Mouse (Mus musculus) erythroblast, adult 5-6 weeks (primary cell): Measurements from ENCODE around the gene Rab40c. TPM values are rescaled to one million over a fixed set of nuclear protein-coding genes. Genes with fewer than 3 reads are reported as not detected.

ENCODE experiments used
- ATAC-seq: replicated peaks from 2 replicates; pipeline ENCODE4 v1.8.0; 2016; ENCODE audit warnings: moderate number of reproducible peaks, mild to moderate bottlenecking, moderate TSS enrichment, inconsistent platforms; ENCODE audit not compliant: poor library complexity, low FRiP score, severe bottlenecking
- total RNA-seq, 2 experiments: library from RNA; stranded (forward) in 1 of 2; stranded (reverse) in 1 of 2; fragments of 150-400 nt in 1 of 2; fragments of 200-764, 138-1000 nt in 1 of 2; gene quantifications; 2 replicates each; pipeline versions ENCODE4 v1.2.3 to v1.2.4; 2015 to 2017; ENCODE audit warnings: low replicate concordance in 2 of 2

Rab40c gene
- total RNA-seq, 2 experiments from 2014 or later = 1.2 to 2.3 TPM

DNA sequence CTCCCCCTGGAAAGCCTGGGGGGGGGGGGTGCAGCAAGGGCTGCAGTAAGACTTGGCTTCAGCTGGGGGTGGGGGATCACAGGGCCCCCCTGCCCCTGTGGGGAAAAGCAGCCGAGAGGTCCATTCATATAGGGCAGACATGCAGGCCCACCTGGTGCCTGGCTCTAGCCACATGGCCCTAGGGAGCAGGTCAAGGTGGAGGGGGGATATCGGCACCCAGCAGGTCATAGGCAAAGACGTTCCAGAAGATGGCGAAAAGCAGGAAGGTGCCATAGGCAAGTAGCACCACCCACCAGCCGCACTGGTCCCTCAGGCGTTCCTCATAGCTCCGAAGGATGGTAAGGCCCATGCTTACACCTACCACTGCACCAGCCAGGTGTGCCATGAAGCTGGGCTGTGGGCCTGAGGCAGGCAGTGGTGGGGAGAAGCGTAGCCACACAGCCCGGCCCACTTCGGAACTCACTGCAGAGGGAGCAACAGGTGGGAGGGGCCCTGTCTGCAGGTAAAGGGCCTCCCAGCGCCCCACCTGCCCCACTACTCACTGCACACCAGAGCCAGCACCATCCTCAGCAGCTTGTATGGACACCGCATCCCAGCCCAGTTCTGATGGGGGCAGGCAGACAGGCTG lies 84.8 kb downstream of the Rab40c start:
- ATAC-seq = no peak

DNA sequence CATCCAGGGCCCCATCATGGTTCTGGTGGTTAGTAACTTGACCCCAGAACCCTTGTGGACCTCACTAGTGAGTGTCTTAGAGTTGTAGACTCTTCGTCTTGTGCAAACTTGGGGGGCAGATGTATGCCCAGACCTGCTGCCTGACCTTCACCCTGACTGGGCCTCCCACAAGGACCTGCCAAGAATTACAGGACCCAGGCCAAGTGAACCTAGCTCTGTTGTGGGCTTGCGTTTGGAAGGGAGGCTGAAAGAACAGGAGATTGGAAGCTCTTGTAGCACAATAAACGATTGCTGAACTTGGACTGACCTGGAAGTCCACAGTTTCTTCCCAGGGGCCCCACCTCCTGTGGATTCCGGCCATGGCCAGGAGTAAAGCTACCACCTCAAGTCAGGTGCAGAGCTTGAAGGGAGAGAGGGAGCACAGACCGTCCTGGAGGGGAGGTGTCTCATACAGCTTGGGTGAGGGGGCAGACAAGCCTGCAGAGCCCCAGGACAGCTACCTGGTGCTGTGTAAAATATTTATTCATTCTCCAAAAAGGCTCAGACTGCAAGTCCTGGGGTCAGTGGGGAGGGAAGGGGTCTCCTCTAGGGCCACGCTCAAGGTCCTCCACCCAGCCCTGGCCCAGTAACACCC lies 85.4 kb downstream of the Rab40c start:
- ATAC-seq = no peak

DNA sequence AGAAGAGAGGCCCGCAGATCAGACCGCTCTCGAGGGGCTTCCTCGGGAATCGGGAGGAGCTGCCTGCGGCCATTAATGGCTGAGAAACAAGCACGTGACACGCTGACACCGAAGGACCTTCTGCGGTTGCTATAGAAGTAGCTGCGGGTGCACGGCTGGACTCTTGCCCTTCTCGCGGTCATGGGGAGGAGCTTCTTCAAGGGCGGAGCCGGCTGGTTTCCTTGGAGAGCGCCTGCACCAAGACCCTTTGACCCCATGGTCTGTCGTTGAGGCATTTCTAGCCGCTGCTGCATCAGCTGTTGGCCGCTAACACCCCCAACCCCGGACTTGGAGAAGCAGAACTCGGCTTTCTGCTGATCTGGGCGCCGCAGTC lies 86.2 kb downstream of the Rab40c start, which contains the start of gene Stub1:
Gene Stub1 (minus strand): TSS at position 114 of the 373 bp plus-strand sequence.
- peak; percentile 62 for ATAC-seq

DNA sequence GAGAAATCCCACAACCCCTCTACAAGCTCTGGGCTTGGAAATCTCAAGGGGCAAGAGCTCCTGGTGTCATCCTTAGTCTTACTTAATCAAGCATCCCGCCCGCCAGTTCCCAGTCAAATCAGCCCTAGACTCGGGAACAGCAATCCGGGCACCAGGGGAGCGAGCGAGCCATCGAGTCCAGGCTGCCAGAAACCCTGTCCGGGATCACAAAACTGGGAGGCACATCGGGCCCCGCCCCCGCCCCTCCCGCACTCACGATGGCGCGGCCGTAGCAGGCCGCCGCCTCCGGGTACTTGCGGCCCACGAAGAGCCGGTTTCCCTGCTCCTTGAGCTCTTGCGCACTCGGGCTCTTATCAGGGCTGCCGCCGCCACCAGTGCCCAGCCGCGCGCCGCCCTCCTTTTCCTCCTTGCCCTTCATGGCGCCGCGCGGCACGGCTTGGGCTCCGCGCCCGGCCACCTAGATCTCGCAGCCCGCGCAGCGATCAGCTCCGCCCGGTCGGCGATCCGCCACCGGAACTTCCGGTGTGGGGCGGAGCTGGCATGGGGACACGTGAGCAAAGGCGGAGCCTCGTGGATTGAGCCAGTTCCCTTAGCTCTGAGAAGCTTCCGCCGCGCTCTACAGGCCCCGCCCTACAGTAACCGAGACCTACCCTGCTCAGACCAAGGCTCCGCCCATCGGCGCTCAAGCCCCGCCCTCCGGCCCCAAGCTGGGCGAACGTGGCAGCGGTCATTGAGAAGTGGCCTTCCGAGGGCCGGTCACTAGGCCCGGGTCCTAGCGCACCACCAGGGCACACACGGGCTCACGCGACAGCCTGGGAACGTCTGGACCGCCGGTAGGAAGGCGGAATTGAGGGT lies 86.9 kb downstream of the Rab40c start:
- peak; percentile 80 for ATAC-seq

Other genes starting within 250 kb of the Rab40c start
Only the 30 nearest of the 32 such genes appear.
- gene Gng13, start 202.6 kb downstream of the Rab40c start, total RNA-seq (2015; ENCODE audit: low replicate concordance) = not detected in 2 replicates
- gene Gng13, start 202.6 kb downstream of the Rab40c start, total RNA-seq (2017; ENCODE audit: low replicate concordance) = 0.70 TPM in 1 of 2 replicates, not detected in the other
- 7.7 and 8.6 TPM in 2 replicates for gene Chtf18, start 192.3 kb downstream of the Rab40c start, total RNA-seq (2015; ENCODE audit: low replicate concordance)
- gene Chtf18, start 192.3 kb downstream of the Rab40c start, total RNA-seq (2017; ENCODE audit: low replicate concordance) = 7.6 and 11.8 TPM in 2 replicates
- gene Rpusd1, start 192.1 kb downstream of the Rab40c start, total RNA-seq (2015; ENCODE audit: low replicate concordance) = 4.2 and 6.5 TPM in 2 replicates
- gene Rpusd1, start 192.1 kb downstream of the Rab40c start, total RNA-seq (2017; ENCODE audit: low replicate concordance) = 1.4 TPM in 2 replicates
- gene Mslnl, start 183.7 kb downstream of the Rab40c start, total RNA-seq (2015; ENCODE audit: low replicate concordance) = not detected in 2 replicates
- not detected in 2 replicates for gene Mslnl, start 183.7 kb downstream of the Rab40c start, total RNA-seq (2017; ENCODE audit: low replicate concordance)
- gene Msln, start 165.3 kb downstream of the Rab40c start, total RNA-seq (2015; ENCODE audit: low replicate concordance) = not detected in 2 replicates
- not detected in 2 replicates for gene Msln, start 165.3 kb downstream of the Rab40c start, total RNA-seq (2017; ENCODE audit: low replicate concordance)
- gene Narfl, start 146.0 kb downstream of the Rab40c start, total RNA-seq (2015; ENCODE audit: low replicate concordance) = 3.5 and 5.9 TPM in 2 replicates
- gene Narfl, start 146.0 kb downstream of the Rab40c start, total RNA-seq (2017; ENCODE audit: low replicate concordance) = 6.2 and 7.8 TPM in 2 replicates
- gene Haghl, start 134.1 kb downstream of the Rab40c start, total RNA-seq (2015; ENCODE audit: low replicate concordance) = 2.9 TPM in 1 of 2 replicates, not detected in the other
- gene Haghl, start 134.1 kb downstream of the Rab40c start, total RNA-seq (2017; ENCODE audit: low replicate concordance) = 1.9 and 3.1 TPM in 2 replicates
- gene Ccdc78, start 133.1 kb downstream of the Rab40c start, total RNA-seq (2015; ENCODE audit: low replicate concordance) = not detected in 2 replicates
- gene Ccdc78, start 133.1 kb downstream of the Rab40c start, total RNA-seq (2017; ENCODE audit: low replicate concordance) = not detected in 2 replicates
- 14.8 and 24.9 TPM in 2 replicates for gene Fam173a, start 126.8 kb downstream of the Rab40c start, total RNA-seq (2015; ENCODE audit: low replicate concordance)
- gene Fam173a, start 126.8 kb downstream of the Rab40c start, total RNA-seq (2017; ENCODE audit: low replicate concordance) = 7.7 and 9.6 TPM in 2 replicates
- gene AC134908.4, start 124.1 kb downstream of the Rab40c start, total RNA-seq (2015; ENCODE audit: low replicate concordance) = not detected in 2 replicates
- not detected in 2 replicates for gene AC134908.4, start 124.1 kb downstream of the Rab40c start, total RNA-seq (2017; ENCODE audit: low replicate concordance)
- 1.3 and 2.9 TPM in 2 replicates for gene Metrn, start 122.6 kb downstream of the Rab40c start, total RNA-seq (2015; ENCODE audit: low replicate concordance)
- 3.2 TPM in 2 replicates for gene Metrn, start 122.6 kb downstream of the Rab40c start, total RNA-seq (2017; ENCODE audit: low replicate concordance)
- not detected in 2 replicates for gene Fbxl16, start 110.6 kb downstream of the Rab40c start, total RNA-seq (2015; ENCODE audit: low replicate concordance)
- gene Fbxl16, start 110.6 kb downstream of the Rab40c start, total RNA-seq (2017; ENCODE audit: low replicate concordance) = 0.17 TPM in 1 of 2 replicates, not detected in the other
- gene Wdr24, start 96.1 kb downstream of the Rab40c start, total RNA-seq (2015; ENCODE audit: low replicate concordance) = 0.38 and 0.42 TPM in 2 replicates
- gene Wdr24, start 96.1 kb downstream of the Rab40c start, total RNA-seq (2017; ENCODE audit: low replicate concordance) = 4.9 and 6.0 TPM in 2 replicates
- 0.84 and 2.1 TPM in 2 replicates for gene Jmjd8, start 90.9 kb downstream of the Rab40c start, total RNA-seq (2015; ENCODE audit: low replicate concordance)
- 3.9 and 6.7 TPM in 2 replicates for gene Jmjd8, start 90.9 kb downstream of the Rab40c start, total RNA-seq (2017; ENCODE audit: low replicate concordance)
- 15.0 and 28.0 TPM in 2 replicates for gene Stub1, start 86.3 kb downstream of the Rab40c start, total RNA-seq (2015; ENCODE audit: low replicate concordance)
- gene Stub1, start 86.3 kb downstream of the Rab40c start, total RNA-seq (2017; ENCODE audit: low replicate concordance) = 18.8 and 27.9 TPM in 2 replicates
- gene Rhbdl1, start 82.4 kb downstream of the Rab40c start, total RNA-seq (2015; ENCODE audit: low replicate concordance) = not detected in 2 replicates
- 4.7 TPM in 1 of 2 replicates, not detected in the other for gene Rhbdl1, start 82.4 kb downstream of the Rab40c start, total RNA-seq (2017; ENCODE audit: low replicate concordance)
- gene Gm20683, start 78.0 kb downstream of the Rab40c start, total RNA-seq (2015; ENCODE audit: low replicate concordance) = 0.84 TPM in 1 of 2 replicates, not detected in the other
- gene Gm20683, start 78.0 kb downstream of the Rab40c start, total RNA-seq (2017; ENCODE audit: low replicate concordance) = 2.6 TPM in 1 of 2 replicates, not detected in the other
- gene Rhot2, start 74.9 kb downstream of the Rab40c start, total RNA-seq (2015; ENCODE audit: low replicate concordance) = 3.3 and 9.8 TPM in 2 replicates
- gene Rhot2, start 74.9 kb downstream of the Rab40c start, total RNA-seq (2017; ENCODE audit: low replicate concordance) = 19.7 and 28.6 TPM in 2 replicates
- 12.5 and 17.6 TPM in 2 replicates for gene Wdr90, start 58.2 kb downstream of the Rab40c start, total RNA-seq (2015; ENCODE audit: low replicate concordance)
- 10.0 and 12.7 TPM in 2 replicates for gene Wdr90, start 58.2 kb downstream of the Rab40c start, total RNA-seq (2017; ENCODE audit: low replicate concordance)
- gene Mcrip2, start 51.0 kb downstream of the Rab40c start, total RNA-seq (2015; ENCODE audit: low replicate concordance) = 9.4 and 9.8 TPM in 2 replicates
- 1.7 and 8.0 TPM in 2 replicates for gene Mcrip2, start 51.0 kb downstream of the Rab40c start, total RNA-seq (2017; ENCODE audit: low replicate concordance)
- gene Mettl26, start 44.7 kb downstream of the Rab40c start, total RNA-seq (2015; ENCODE audit: low replicate concordance) = 7.3 and 9.4 TPM in 2 replicates
- 3.7 and 5.3 TPM in 2 replicates for gene Mettl26, start 44.7 kb downstream of the Rab40c start, total RNA-seq (2017; ENCODE audit: low replicate concordance)
- not detected in 2 replicates for gene Wfikkn1, start 38.9 kb downstream of the Rab40c start, total RNA-seq (2015; ENCODE audit: low replicate concordance)
- 1.0 TPM in 1 of 2 replicates, not detected in the other for gene Wfikkn1, start 38.9 kb downstream of the Rab40c start, total RNA-seq (2017; ENCODE audit: low replicate concordance)
- gene Pigq, start 25.2 kb upstream of the Rab40c start, total RNA-seq (2015; ENCODE audit: low replicate concordance) = 1,336 and 1,664 TPM in 2 replicates
- 1,480 and 1,728 TPM in 2 replicates for gene Pigq, start 25.2 kb upstream of the Rab40c start, total RNA-seq (2017; ENCODE audit: low replicate concordance)
- 49.2 and 66.7 TPM in 2 replicates for gene Nhlrc4, start 25.2 kb upstream of the Rab40c start, total RNA-seq (2015; ENCODE audit: low replicate concordance)
- 40.7 and 62.0 TPM in 2 replicates for gene Nhlrc4, start 25.2 kb upstream of the Rab40c start, total RNA-seq (2017; ENCODE audit: low replicate concordance)
- not detected in 2 replicates for gene A930017K11Rik, start 32.8 kb upstream of the Rab40c start, total RNA-seq (2015; ENCODE audit: low replicate concordance)
- not detected in 2 replicates for gene A930017K11Rik, start 32.8 kb upstream of the Rab40c start, total RNA-seq (2017; ENCODE audit: low replicate concordance)
- gene Capn15, start 66.1 kb upstream of the Rab40c start, total RNA-seq (2015; ENCODE audit: low replicate concordance) = 1.2 and 1.5 TPM in 2 replicates
- 1.4 and 2.4 TPM in 2 replicates for gene Capn15, start 66.1 kb upstream of the Rab40c start, total RNA-seq (2017; ENCODE audit: low replicate concordance)
- not detected in 2 replicates for gene Rab11fip3, start 149.8 kb upstream of the Rab40c start, total RNA-seq (2015; ENCODE audit: low replicate concordance)
- 0.17 and 0.42 TPM in 2 replicates for gene Rab11fip3, start 149.8 kb upstream of the Rab40c start, total RNA-seq (2017; ENCODE audit: low replicate concordance)
- gene Decr2, start 170.6 kb upstream of the Rab40c start, total RNA-seq (2015; ENCODE audit: low replicate concordance) = 3.1 TPM in 1 of 2 replicates, not detected in the other
- gene Decr2, start 170.6 kb upstream of the Rab40c start, total RNA-seq (2017; ENCODE audit: low replicate concordance) = 0.42 and 3.2 TPM in 2 replicates
- gene Nme4, start 175.9 kb upstream of the Rab40c start, total RNA-seq (2015; ENCODE audit: low replicate concordance) = 10.0 and 15.9 TPM in 2 replicates
- 4.2 and 5.2 TPM in 2 replicates for gene Nme4, start 175.9 kb upstream of the Rab40c start, total RNA-seq (2017; ENCODE audit: low replicate concordance)
- gene Tmem8, start 193.6 kb upstream of the Rab40c start, total RNA-seq (2015; ENCODE audit: low replicate concordance) = 9.6 and 13.2 TPM in 2 replicates
- 4.3 and 5.0 TPM in 2 replicates for gene Tmem8, start 193.6 kb upstream of the Rab40c start, total RNA-seq (2017; ENCODE audit: low replicate concordance)